Mouse (Mus musculus) heart, embryonic 14.5 days (tissue): ENCODE results near the gene Tmem156. TPM values are rescaled to one million over a fixed set of nuclear protein-coding genes. Genes with fewer than 3 reads are reported as not detected.

Experiments used
- ATAC-seq: fragments of 200-750 bp; cut with Nextera tagmentation; 2 replicates; pipeline ENCODE4 v1.8.0; 2017; ENCODE audit warnings: low read depth, moderate TSS enrichment; ENCODE audit not compliant: insufficient number of reproducible peaks, insufficient read depth, low FRiP score
- H3K27ac ChIP-seq, 2 experiments: fragments of 200-500 bp in 1 of 2; fragments of 300-500 bp in 1 of 2; sonication (generic) in 1 of 2; replicated peaks in 1 of 2; 2 replicates each; pipeline ENCODE4 v1.5.1; 2012 to 2014; ENCODE audit warnings: low read depth in 2 of 2, low read length in 2 of 2, control low read depth in 1 of 2, mild to moderate bottlenecking in 1 of 2, mixed read lengths in 1 of 2; ENCODE audit not compliant: control insufficient read depth in 1 of 2, insufficient read depth in 1 of 2
- H3K27me3 ChIP-seq: fragments of 300-500 bp; sonication (generic); 2 replicates; pipeline ENCODE4 v1.6.1; 2014; ENCODE audit warnings: mild to moderate bottlenecking, low read length, control low read depth; ENCODE audit not compliant: control insufficient read depth, insufficient read depth
- H3K36me3 ChIP-seq: fragments of 300-500 bp; sonication (generic); 2 replicates; pipeline ENCODE4 v1.6.1; 2014; ENCODE audit warnings: mild to moderate bottlenecking, control low read depth, low read length, mixed read lengths; ENCODE audit not compliant: control insufficient read depth, insufficient read depth
- H3K4me1 ChIP-seq, 2 experiments: fragments of 200-500 bp in 1 of 2; fragments of 300-500 bp in 1 of 2; sonication (generic) in 1 of 2; 2 replicates each; pipeline ENCODE4 v1.6.1; 2012 to 2014; ENCODE audit warnings: low read length in 2 of 2, control low read depth in 1 of 2, mixed read lengths in 1 of 2; ENCODE audit not compliant: control insufficient read depth in 2 of 2, insufficient read depth in 2 of 2
- H3K4me2 ChIP-seq: fragments of 300-500 bp; sonication (generic); 2 replicates; pipeline ENCODE4 v1.6.1; 2014; ENCODE audit warnings: mild to moderate bottlenecking, low read length
- H3K4me3 ChIP-seq, 2 experiments: fragments of 200-500 bp in 1 of 2; fragments of 300-500 bp in 1 of 2; sonication (generic) in 1 of 2; 2 replicates each; pipeline ENCODE4 v1.5.1; 2012 to 2014; ENCODE audit warnings: low read length in 2 of 2, mild to moderate bottlenecking in 2 of 2, control low read depth in 1 of 2, low read depth in 1 of 2, moderate library complexity in 1 of 2; ENCODE audit not compliant: control insufficient read depth in 1 of 2, insufficient read depth in 1 of 2
- H3K9ac ChIP-seq: fragments of 300-500 bp; sonication (generic); 2 replicates; pipeline ENCODE4 v1.6.1; 2014; ENCODE audit warnings: mild to moderate bottlenecking, low read length
- H3K9me3 ChIP-seq: fragments of 300-500 bp; sonication (generic); 2 replicates; pipeline ENCODE4 v1.6.1; 2016; ENCODE audit warnings: low read length, control low read depth; ENCODE audit not compliant: control insufficient read depth
- WGBS: fragments of 180-500 bp; shearing (Covaris S2); extraction: QIAGEN DNeasy Blood & Tissue Kit; methylation state at CpG from one replicate; pipeline ENCODE4 v1.1.7; 2014; 5-methylcytosine and 5-hydroxymethylcytosine counted together
- polyA plus RNA-seq: library from polyadenylated mRNA; unstranded; fragments of >200 nt; fragmentation: Nextera tagmentation; extraction: Ambion mirVana; gene quantifications from 2 replicates; pipeline ENCODE4 v1.2.1, GENCODE M21; 2014

Tmem156 gene
- polyA plus RNA-seq, 1 experiment from 2014 or later: not detected

DNA sequence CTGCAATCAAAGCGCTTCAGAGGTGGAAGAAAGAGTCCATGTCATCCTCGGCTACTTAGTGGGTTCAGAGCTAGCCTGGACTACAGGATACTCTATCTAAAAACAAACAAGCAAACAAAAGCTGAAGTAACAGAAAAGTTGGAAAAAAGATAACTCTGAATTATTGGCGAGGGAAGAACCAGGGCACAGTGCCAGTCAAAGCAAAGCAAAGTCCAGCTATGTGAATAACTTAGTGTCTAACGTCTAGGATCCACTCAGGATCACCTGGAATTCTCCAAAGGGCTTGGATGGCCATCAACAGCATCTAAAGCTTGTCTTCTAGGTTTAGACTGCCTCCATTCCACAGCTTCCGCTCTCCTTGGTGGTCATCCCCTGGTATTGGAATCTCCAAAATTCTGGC, 5.5 kb upstream of the Tmem156 start:
- Histone ChIP-seq H3K4me2 (no peak overlapping the region), H3K9me3 (no peaks in the 10 kb centered on the region), H3K4me3 (no peak overlapping the region), H3K27ac (no peak overlapping the region), H3K36me3 (no peaks in the 10 kb centered on the region), H3K4me1 (peaks cover 6 to 10% of the 10 kb centered on the region in 2 experiments), H3K27me3 (no peaks in the 10 kb centered on the region), H3K9ac (no peak overlapping the region)
- ATAC-seq: no peak
- 68% methylated on average over 5 of the region's 5 CpGs for WGBS

DNA sequence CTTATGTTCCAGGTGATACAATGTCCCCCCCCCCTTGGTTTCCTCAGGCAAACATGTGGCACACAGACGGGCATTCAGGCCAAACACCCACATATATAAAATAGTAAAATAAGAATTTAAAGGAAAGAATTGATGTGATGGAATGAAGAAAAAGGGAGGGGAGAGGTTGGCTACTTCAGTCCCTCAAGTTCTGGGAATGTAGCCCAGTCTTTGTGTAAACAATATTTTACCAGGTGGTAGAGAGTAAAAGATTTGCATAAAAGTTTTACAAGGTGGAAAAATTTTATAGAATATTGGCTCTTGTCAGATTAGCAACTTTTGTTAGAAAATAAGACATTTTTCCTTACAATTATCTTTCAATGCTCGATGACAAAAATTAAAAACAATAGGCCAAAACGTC, 4.9 kb upstream of the Tmem156 start:
- no peak for ATAC-seq
- WGBS: 72% methylated on average over 3 of the region's 3 CpGs

DNA sequence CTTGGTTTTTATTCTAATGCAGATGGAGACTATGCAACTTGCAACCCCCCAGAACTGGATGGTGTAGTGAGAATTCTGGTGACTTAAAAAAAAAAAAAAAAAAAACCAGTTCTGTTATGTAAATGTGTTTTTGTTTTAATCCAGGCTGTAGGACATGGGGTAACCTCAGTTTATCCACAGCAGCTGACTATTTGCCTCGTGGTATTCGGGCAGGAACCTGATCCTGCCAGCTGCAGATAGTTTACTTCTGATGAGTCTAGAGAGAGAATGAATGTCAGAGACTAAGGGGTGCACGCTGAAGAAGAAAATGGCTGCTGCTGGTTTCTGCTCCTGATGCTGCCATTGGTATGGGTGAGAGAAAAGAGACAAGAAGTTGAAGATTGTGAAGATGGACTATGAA, 4.2 kb upstream of the Tmem156 start:
- no peak for ATAC-seq
- Histone ChIP-seq H3K9me3 (no peaks in the 10 kb centered on the region), H3K4me2 (no peak overlapping the region), H3K27ac (no peak overlapping the region), H3K9ac (no peak overlapping the region), H3K4me1 (no peaks in the 10 kb centered on the region), H3K36me3 (no peaks in the 10 kb centered on the region), H3K4me3 (no peak overlapping the region), H3K27me3 (no peaks in the 10 kb centered on the region)
- WGBS: 86% methylated on average over 3 of the region's 3 CpGs

More for the DNA sequence above, 4.9 kb upstream of the Tmem156 start:
- no peak overlapping the region for H3K4me3 ChIP-seq
- no peaks in the 10 kb centered on the region for H3K36me3 ChIP-seq
- H3K27me3 ChIP-seq: no peaks in the 10 kb centered on the region
- H3K4me1 ChIP-seq: peaks cover 2 to 3% of the 10 kb centered on the region in 2 experiments
- H3K9me3 ChIP-seq: no peaks in the 10 kb centered on the region
- no peak overlapping the region for H3K9ac ChIP-seq
- H3K4me2 ChIP-seq: no peak overlapping the region
- H3K27ac ChIP-seq: no peak overlapping the region

DNA sequence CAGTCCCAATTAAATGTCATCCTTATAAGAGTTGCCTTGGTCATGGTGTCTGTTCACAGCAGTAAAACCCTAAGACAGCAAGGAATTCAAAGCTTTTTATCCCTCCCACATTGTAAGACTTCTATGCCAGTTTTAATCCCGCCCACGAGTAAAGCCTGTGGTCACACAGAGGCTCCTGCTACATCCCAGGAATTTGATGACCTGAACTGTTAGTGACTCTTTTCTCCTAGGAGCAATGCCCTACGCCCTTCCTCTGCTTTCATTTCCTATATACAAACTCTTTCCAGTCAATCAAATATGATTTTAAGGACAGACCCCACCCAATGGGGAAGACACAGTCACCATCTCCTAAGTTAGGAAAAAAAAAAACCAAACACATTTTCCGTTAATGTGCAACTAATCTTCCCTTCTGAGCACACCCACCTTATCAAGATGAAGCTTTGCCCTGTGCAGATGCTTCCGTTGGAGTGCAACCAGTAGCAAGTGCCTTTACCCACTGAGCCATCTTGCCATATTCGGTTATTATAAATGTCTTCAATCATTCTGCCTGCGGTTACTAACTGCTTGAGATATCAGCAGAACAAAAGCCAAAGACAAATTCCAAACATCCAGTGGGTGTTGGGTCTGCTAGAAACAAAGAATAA, 3.1 kb upstream of the Tmem156 start:
- H3K9me3 ChIP-seq: no peaks in the 10 kb centered on the region
- H3K27ac ChIP-seq: no peak overlapping the region
- no peak overlapping the region for H3K4me2 ChIP-seq
- no peak overlapping the region for H3K4me3 ChIP-seq
- WGBS: 82% methylated on average over 7 of the region's 7 CpGs
- no peaks in the 10 kb centered on the region for H3K4me1 ChIP-seq
- H3K9ac ChIP-seq: no peak overlapping the region
- ATAC-seq: no peak
- no peaks in the 10 kb centered on the region for H3K27me3 ChIP-seq
- no peaks in the 10 kb centered on the region for H3K36me3 ChIP-seq

DNA sequence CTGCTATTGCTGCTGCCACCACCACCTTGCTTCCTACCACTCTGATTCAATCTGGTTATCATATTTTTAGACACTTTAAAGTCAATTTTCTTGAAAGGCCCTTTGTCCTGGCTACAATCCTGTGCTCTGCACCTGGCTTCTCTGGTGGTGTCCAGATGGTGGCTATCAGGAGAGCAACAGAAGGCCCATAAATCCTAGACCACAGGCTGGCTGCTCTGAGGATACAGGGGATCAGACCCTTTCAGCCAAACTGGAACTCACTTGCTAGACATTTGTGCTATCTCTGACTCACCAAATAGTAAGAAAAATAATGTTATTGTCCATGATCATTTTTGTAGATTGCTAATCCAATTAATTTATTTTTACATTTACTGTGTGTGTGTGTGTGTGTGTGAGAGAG, 1.8 kb upstream of the Tmem156 start:
- Histone ChIP-seq H3K27me3 (no peaks in the 10 kb centered on the region), H3K4me2 (no peak overlapping the region), H3K36me3 (no peaks in the 10 kb centered on the region), H3K27ac (no peak overlapping the region), H3K9me3 (no peaks in the 10 kb centered on the region), H3K4me1 (no peaks in the 10 kb centered on the region), H3K4me3 (no peak overlapping the region), H3K9ac (no peak overlapping the region)
- no peak for ATAC-seq

DNA sequence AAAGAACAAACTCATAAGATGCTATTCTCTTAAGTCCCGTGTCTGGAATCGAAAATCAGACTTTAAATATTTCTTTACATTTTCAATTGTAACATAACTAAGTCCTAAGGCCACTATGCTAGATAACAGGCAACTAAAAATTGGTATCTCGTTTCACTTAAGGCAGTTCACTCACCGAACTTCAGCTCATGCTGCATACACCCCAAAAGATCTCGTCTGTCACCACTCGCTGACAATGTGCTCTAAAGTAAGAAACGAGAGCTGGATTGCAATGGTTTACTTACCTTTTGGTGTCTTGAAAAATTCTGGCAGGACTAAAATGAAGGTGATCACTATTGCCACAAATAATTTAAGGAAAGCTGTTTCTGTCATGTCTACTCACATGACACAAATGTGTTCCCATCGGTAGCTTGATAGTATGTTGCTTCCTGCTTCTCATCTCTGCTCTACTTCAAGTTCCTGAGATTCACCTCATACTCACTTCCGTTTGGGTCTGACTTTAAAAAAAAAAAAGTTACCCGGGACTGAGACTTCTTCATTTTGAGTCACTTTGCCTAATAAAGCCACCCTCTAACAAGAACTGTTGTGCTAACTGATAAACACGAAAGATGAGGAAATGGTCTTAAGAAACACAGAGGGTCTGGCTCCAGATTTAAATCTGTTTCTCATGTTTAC, 611 bp downstream of the Tmem156 start:
- 56% methylated on average over 11 of the region's 11 CpGs for WGBS
- no peak overlapping the region for H3K4me3 ChIP-seq
- no peaks in the 10 kb centered on the region for H3K36me3 ChIP-seq

DNA sequence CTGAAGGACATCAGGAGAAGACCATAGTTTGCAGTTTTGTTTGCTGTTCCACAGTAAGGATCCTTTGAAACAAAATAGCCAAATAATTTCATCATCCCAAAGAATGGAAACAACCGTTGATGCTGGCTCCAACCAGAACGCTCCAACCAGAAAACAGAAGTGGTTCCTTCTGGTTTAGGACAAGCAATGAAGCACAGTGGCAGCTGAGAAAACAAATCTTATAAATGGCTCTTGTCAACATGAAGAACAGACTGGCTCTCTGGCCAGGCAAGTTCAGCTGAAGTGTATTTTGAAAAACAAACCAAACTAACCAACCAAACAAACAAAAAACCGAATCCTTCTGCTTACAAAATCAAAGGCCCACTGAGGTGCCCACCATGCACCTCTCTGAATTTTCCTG, 2.2 kb downstream of the Tmem156 start:
- no peaks in the 10 kb centered on the region for H3K36me3 ChIP-seq
- no peaks in the 10 kb centered on the region for H3K27me3 ChIP-seq
- 82% methylated on average over 3 of the region's 3 CpGs for WGBS
- no peak overlapping the region for H3K4me2 ChIP-seq
- H3K9ac ChIP-seq: no peak overlapping the region
- no peaks in the 10 kb centered on the region for H3K4me1 ChIP-seq
- no peaks in the 10 kb centered on the region for H3K9me3 ChIP-seq
- no peak overlapping the region for H3K4me3 ChIP-seq
- H3K27ac ChIP-seq: no peak overlapping the region
- no peak for ATAC-seq

More for the DNA sequence above, 611 bp downstream of the Tmem156 start:
- no peaks in the 10 kb centered on the region for H3K27me3 ChIP-seq
- no peak overlapping the region for H3K4me2 ChIP-seq
- H3K4me1 ChIP-seq: no peaks in the 10 kb centered on the region
- H3K9ac ChIP-seq: no peak overlapping the region
- no peak overlapping the region for H3K27ac ChIP-seq
- H3K9me3 ChIP-seq: no peaks in the 10 kb centered on the region
- no peak for ATAC-seq

DNA sequence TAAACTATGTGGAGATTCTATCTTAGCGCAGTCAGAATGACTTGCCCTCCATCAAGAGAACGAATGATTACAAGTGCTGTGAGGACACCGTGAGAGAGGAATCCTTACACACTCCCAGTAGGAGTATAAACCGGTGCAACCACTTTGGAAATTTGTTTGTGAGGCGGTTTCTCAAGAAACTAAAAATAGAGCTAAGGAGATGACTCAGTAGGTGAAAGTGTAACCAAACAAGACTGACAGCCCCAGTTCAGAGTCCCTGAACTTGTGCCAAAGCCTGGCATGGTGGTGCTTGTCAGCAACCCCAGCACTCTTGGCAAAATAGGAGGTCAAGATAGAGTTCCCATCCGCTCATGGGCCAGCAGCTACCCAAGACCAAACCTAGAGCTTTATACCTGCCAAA, 5.4 kb downstream of the Tmem156 start:
- Histone ChIP-seq H3K9ac (no peak overlapping the region), H3K27ac (no peak overlapping the region), H3K4me3 (no peak overlapping the region), H3K4me2 (no peak overlapping the region), H3K4me1 (no peaks in the 10 kb centered on the region), H3K36me3 (no peaks in the 10 kb centered on the region), H3K9me3 (no peaks in the 10 kb centered on the region), H3K27me3 (no peaks in the 10 kb centered on the region)
- no peak for ATAC-seq
- WGBS: 47% methylated on average over 6 of the region's 6 CpGs
